Mouse (Mus musculus) CH12.LX (cell line): ENCODE data around the gene Arhgef38. TPM values are rescaled to one million over a fixed set of nuclear protein-coding genes. Genes with fewer than 3 reads are reported as not detected.

Experiments used
- DNase-seq: peaks from one replicate; pipeline ENCODE4 v3.0.0-alpha.2; 2013; ENCODE audit errors: extremely low read depth
- H3K27ac ChIP-seq: 2 replicates; pipeline ENCODE4 v1.5.1; 2012; ENCODE audit warnings: low read depth, mild to moderate bottlenecking, control low read depth, moderate library complexity; ENCODE audit not compliant: insufficient read depth
- H3K27me3 ChIP-seq: replicated peaks from 2 replicates; pipeline ENCODE3; 2012; ENCODE audit warnings: inconsistent platforms
- H3K36me3 ChIP-seq, 2 experiments: replicated peaks in 1 of 2; 2 replicates each; pipeline versions ENCODE3 to v1.6.1; 2012; ENCODE audit warnings: inconsistent platforms in 1 of 2, low read length in 1 of 2, mild to moderate bottlenecking in 1 of 2, mixed read lengths in 1 of 2, moderate library complexity in 1 of 2; ENCODE audit not compliant: control insufficient read depth in 1 of 2, insufficient read depth in 1 of 2
- H3K4me1 ChIP-seq, 2 experiments: 2 replicates each; pipeline ENCODE4 v1.6.1; 2012; ENCODE audit warnings: inconsistent platforms in 1 of 2, moderate library complexity in 1 of 2; ENCODE audit not compliant: insufficient read depth in 2 of 2, control insufficient read depth in 1 of 2
- H3K4me2 ChIP-seq: 2 replicates; pipeline ENCODE4 v1.6.1; 2012; ENCODE audit warnings: low read depth, mild to moderate bottlenecking, control low read depth; ENCODE audit not compliant: poor library complexity, insufficient read depth, severe bottlenecking
- H3K4me3 ChIP-seq, 3 experiments: fragments of 150-350 bp in 1 of 3; sonication (generic) in 1 of 3; replicated peaks in 1 of 3; 2 replicates each; pipeline versions ENCODE3 to v1.5.1; 2011 to 2012; ENCODE audit warnings: low read depth in 2 of 3, low read length in 2 of 3, mild to moderate bottlenecking in 2 of 3, moderate library complexity in 2 of 3, control low read depth in 1 of 3, improper control_type of control experiment in 1 of 3, inconsistent platforms in 1 of 3, mixed read lengths in 1 of 3; ENCODE audit not compliant: poor library complexity in 1 of 3
- H3K79me2 ChIP-seq: replicated peaks from 2 replicates; pipeline ENCODE4 v1.6.1; 2012; ENCODE audit warnings: mild to moderate bottlenecking, moderate library complexity; ENCODE audit not compliant: control insufficient read depth, poor library complexity, insufficient read depth, severe bottlenecking; ENCODE audit errors: extremely low read depth
- H3K9ac ChIP-seq: 2 replicates; pipeline ENCODE4 v1.6.1; 2012; ENCODE audit warnings: low read depth, mild to moderate bottlenecking, control low read depth, moderate library complexity; ENCODE audit not compliant: insufficient read depth
- H3K9me3 ChIP-seq: replicated peaks from 2 replicates; pipeline ENCODE3; 2012; ENCODE audit warnings: low read length, inconsistent platforms, mixed read lengths
- BHLHE40 ChIP-seq: IDR thresholded peaks from 2 replicates; pipeline ENCODE4 v1.6.1; 2011; ENCODE audit warnings: mild to moderate bottlenecking, low read depth, low read length, improper control_type of control experiment
- CHD2 ChIP-seq: IDR thresholded peaks from 2 replicates; pipeline ENCODE4 v1.6.1; 2011; ENCODE audit warnings: low read length, improper control_type of control experiment
- ELF1 ChIP-seq: IDR thresholded peaks from 2 replicates; pipeline ENCODE4 v1.6.1; 2014; ENCODE audit warnings: low read depth, mild to moderate bottlenecking, inconsistent platforms, low read length, improper control_type of control experiment
- EP300 ChIP-seq: IDR thresholded peaks from 2 replicates; pipeline ENCODE4 v1.6.1; 2011; ENCODE audit warnings: low read length, improper control_type of control experiment
- GABPA ChIP-seq: IDR thresholded peaks from 2 replicates; pipeline ENCODE4 v1.6.1; 2012; ENCODE audit warnings: low read depth, low read length, improper control_type of control experiment, inconsistent platforms; ENCODE audit not compliant: insufficient replicate concordance
- SIN3A ChIP-seq: IDR thresholded peaks from 2 replicates; pipeline ENCODE4 v1.6.1; 2012; ENCODE audit warnings: low read length, improper control_type of control experiment, inconsistent platforms
- TBP ChIP-seq: conservative IDR thresholded peaks from 2 replicates; pipeline ENCODE4 v1.6.1; 2011; ENCODE audit warnings: low read depth, low read length, improper control_type of control experiment
- UBTF ChIP-seq: IDR thresholded peaks from 2 replicates; pipeline ENCODE4 v1.6.1; 2012; ENCODE audit warnings: low read depth, mild to moderate bottlenecking, inconsistent platforms, low read length, improper control_type of control experiment, moderate library complexity
- USF1 ChIP-seq: IDR thresholded peaks from 2 replicates; pipeline ENCODE4 v1.6.1; 2014; ENCODE audit warnings: low read depth, mild to moderate bottlenecking, inconsistent platforms, low read length, improper control_type of control experiment
- ZC3H11A ChIP-seq: IDR thresholded peaks from 2 replicates; pipeline ENCODE4 v1.6.1; 2012; ENCODE audit warnings: low read depth, mild to moderate bottlenecking, inconsistent platforms, low read length, improper control_type of control experiment
- ZKSCAN1 ChIP-seq: IDR thresholded peaks from 2 replicates; pipeline ENCODE4 v1.6.1; 2012; ENCODE audit warnings: low read depth, inconsistent platforms, low read length, improper control_type of control experiment, borderline replicate concordance
- ZNF384 ChIP-seq: IDR thresholded peaks from 2 replicates; pipeline ENCODE4 v1.6.1; 2012; ENCODE audit warnings: low read depth, low read length, improper control_type of control experiment, inconsistent platforms
- dilution Hi-C: fragments of 300-500 bp; cut with MboI; formaldehyde crosslinking; loops from 2 replicates; pipeline ENCODE4 v1.14.3; 2020; ENCODE audit warnings: low sequenced_read_pairs; ENCODE audit not compliant: extremely low pct_unique_long_range_greater_than_20kb, extremely low pct_ligation_motif_present
- in situ Hi-C: fragments of 300-500 bp; cut with MboI; formaldehyde crosslinking; loops from 3 replicates; pipeline ENCODE4 v1.14.3; 2019; ENCODE audit warnings: low sequenced_read_pairs, low pct_ligation_motif_present, low pct_unique_long_range_greater_than_20kb, mixed read lengths
- polyA plus RNA-seq: library from polyadenylated mRNA; unstranded; fragments of >175 nt; gene quantifications from 2 replicates; pipeline ENCODE4 v1.2.1, GENCODE M21; 2012; ENCODE audit warnings: low read depth; ENCODE audit not compliant: insufficient read length
- total RNA-seq, 2 experiments: library from RNA; depleted of rRNA; stranded (reverse); fragments of 300-350 nt in 1 of 2; fragments of >200 nt in 1 of 2; gene quantifications; 2 replicates each; pipeline ENCODE4 v1.2.3; 2012 to 2014

Gene Arhgef38
- total and polyA plus RNA-seq, 3 experiments = not detected

GRCm38 (mm10) chr3:133230427-133230826, 4.3 kb downstream of the Arhgef38 start:
- H3K79me2 ChIP-seq = no peaks in the 10 kb centered on the region
- H3K9ac ChIP-seq = no peak overlapping the region
- no peaks in the 10 kb centered on the region for H3K36me3 ChIP-seq
- H3K4me2 ChIP-seq = no peak overlapping the region
- peaks cover 19 to 54% of the 10 kb centered on the region in 2 experiments for H3K4me1 ChIP-seq
- no peak overlapping the region for H3K27ac ChIP-seq
- in situ Hi-C loops (no loop called here), dilution Hi-C loops (no loop called here)
- no peak overlapping the region for H3K4me3 ChIP-seq
- no peaks in the 10 kb centered on the region for H3K9me3 ChIP-seq
- DNase-seq = no peak
- no peaks in the 10 kb centered on the region for H3K27me3 ChIP-seq
- TF ChIP-seq ELF1 = peak; percentile 80
- TF ChIP-seq USF1 = no peak

- in situ Hi-C loops = no loop called here
- no peak for TF ChIP-seq BHLHE40
- TF ChIP-seq ZNF384 = peak; percentile 87
- H3K4me1 ChIP-seq = peaks cover 12 to 47% of the 10 kb centered on the region in 2 experiments
- H3K9me3 ChIP-seq = no peaks in the 10 kb centered on the region
- dilution Hi-C loops = no loop called here
- no peak overlapping the region for H3K4me2 ChIP-seq
- H3K27me3 ChIP-seq = peaks cover under 1% of the 10 kb centered on the region
- H3K9ac ChIP-seq = no peak overlapping the region
- H3K79me2 ChIP-seq = no peaks in the 10 kb centered on the region
- no peaks in the 10 kb centered on the region for H3K36me3 ChIP-seq
- DNase-seq = no peak
- no peak overlapping the region for H3K4me3 ChIP-seq
- H3K27ac ChIP-seq = no peak overlapping the region
These were observed 5.2 kb downstream of the Arhgef38 start for GRCm38 (mm10) chr3:133229594-133229993.

GRCm38 (mm10) chr3:133227258-133228012, 7.3 kb downstream of the Arhgef38 start:
- Histone ChIP-seq H3K36me3 (no peaks in the 10 kb centered on the region), H3K27me3 (peaks cover 3% of the 10 kb centered on the region), H3K4me3 (no peak overlapping the region), H3K4me2 (no peak overlapping the region), H3K27ac (no peak overlapping the region), H3K79me2 (no peaks in the 10 kb centered on the region), H3K4me1 (peaks cover 3 to 26% of the 10 kb centered on the region in 2 experiments; a peak in 3 of 4 replicates), H3K9ac (no peak overlapping the region), H3K9me3 (no peaks in the 10 kb centered on the region)
- dilution Hi-C loops (no loop called here), in situ Hi-C loops (no loop called here)
- DNase-seq = no peak
- TF ChIP-seq TBP (no peak), EP300 (no peak), SIN3A (no peak), ZC3H11A (no peak), UBTF (no peak), CHD2 (no peak), ZKSCAN1 (no peak), GABPA (no peak)
- TF ChIP-seq, all 38 proteins: peak for 0
